Mouse (Mus musculus): Measurements from ENCODE around the gene Ralgapa2.

The Ralgapa2 gene

DNA sequence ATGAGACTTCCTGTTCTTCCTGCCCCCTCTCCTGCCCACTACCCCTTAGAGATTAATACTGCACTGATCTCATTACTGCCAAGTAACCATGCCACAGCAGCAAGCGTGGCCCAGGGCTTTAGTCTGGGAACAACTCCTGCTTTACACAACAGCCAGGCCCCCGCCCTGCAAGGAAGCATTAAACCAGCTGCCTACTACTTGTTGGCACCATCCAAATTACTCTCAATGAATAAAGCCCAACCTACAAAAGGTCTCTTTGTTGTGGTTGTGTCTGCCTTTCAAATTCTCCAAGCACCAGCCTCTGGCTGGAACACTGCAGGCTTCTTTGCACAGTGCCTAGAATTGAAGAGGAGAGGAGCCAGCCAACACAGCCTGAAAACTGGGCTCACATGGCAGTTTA is 164.2 kb downstream of the Ralgapa2 start:
- no peak for DNase-seq

DNA sequence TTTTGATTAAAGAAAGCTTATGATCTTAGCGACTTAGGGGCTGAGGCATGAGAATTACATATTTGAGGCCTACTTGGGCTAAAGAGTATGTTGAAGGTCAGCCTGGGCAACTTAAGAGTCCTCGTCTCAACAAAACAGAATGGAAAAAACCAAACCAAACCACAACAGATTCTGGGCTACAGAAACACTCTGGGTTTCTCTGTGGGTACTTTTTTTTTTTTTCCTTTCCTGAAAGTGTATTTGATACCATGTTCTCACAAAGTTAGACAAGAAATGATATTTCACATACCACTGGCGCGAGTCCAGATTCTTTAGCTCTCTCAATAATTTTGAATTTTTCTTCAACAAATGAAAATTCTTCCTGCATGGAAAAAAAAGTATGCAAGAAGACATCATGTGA is 172.1 kb downstream of the Ralgapa2 start:
- no peak for DNase-seq

DNA sequence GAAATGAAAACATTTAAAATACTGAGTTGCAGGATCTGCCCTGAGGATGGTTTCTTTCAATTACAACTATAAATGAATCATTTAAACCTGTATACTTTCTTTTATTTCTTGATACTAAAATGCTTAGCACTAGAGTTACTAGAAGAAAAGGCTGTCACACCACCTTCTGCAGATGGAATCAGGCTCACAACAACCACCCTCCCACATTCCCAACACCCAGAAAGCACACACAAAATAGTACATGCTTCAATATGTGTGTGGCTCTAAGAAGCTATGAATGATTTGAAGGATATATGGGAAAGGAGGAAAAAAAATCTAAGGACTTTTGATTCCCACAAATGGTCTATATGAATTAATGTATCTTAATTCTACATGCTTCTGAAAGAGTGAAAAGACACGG is 174.6 kb downstream of the Ralgapa2 start:
- DNase-seq = no peak

DNA sequence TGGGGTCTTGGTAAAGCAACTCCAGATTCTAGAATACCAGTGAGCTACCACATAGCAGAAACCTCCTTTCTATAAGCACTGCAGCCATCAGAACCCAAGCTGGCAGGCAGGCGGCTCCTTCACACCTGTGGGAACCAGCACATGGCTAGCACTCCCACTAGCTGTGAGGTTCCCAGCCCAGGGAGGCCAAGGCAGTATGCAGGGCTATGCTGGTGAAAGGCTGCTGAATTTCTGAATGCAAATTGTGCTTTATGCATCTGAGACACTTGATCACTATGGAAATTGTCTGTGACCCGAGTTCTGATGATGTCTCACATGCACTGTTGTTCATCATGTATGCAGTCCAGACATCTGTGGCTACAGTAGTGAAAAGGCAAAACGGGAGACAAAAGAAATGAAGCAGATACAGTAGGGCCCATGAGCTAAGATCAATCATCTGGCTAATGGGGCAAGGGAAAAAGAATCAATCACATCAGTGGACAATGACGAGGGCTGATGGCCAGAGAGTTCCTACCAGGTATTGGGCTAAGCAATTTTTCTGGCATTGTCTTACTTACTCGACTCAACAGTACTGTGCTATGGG is 180.2 kb downstream of the Ralgapa2 start:
- no peak for DNase-seq

DNA sequence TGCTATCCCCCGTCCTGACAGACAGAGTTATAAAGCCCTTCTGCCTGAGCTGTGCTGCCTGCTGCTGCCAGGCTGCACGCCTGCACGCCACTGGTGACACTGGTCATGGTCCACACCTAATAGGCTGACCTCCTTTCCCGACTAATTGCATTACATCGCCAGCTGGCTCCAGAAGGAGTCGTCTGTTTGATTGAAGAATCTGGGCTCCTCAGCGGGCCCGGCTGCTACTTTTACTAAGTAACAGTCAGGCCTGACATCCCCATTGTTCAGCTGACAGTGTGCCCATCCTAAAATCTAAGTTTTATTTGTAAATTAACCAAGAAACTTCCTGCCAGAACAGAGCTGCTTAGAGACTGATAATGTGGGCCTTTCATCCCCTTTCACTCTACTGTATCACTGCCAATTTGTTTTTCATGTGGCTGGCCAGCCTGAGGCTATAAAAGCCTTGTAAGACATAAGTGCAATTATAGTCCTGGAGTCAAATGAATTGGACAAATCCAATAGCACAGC is 181.3 kb downstream of the Ralgapa2 start:
- DNase-seq = no peak

DNA sequence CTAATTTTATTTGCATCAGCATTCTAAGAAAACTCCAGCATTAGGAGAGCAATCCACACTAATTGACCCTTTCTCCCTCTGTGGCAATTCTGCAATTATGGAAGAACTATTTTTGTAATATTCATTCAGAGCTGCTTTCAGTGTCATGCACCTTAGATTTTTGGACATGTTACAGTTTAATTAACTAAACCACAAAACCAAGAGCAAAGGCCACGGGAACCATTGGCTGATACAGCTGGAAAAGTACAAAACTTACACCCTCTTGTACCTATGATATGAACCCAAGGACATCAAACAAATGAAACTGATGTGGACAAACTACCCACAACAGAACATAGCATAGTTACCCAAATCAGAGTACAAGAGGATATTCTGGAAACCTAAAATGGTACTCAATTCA is 182.0 kb downstream of the Ralgapa2 start:
- no peak for DNase-seq

DNA sequence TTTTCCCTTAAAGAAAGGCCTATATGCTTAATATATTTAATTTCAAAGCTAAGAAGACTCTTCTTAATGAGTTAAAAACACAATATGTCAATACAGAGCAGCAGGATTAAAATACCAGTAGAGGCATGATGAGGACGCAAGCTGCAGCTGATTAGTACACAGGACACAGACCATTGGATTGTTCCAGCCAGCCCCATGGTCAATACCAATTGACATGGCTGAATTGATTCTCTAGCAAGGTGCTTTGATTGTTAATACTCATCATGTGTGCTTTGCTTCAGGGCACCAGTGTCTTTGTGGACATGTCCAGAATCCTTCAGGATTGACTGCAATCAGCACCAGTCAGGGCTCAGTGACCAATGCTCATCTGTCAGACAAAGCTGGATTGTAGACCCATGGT is 185.5 kb downstream of the Ralgapa2 start:
- DNase-seq = no peak

DNA sequence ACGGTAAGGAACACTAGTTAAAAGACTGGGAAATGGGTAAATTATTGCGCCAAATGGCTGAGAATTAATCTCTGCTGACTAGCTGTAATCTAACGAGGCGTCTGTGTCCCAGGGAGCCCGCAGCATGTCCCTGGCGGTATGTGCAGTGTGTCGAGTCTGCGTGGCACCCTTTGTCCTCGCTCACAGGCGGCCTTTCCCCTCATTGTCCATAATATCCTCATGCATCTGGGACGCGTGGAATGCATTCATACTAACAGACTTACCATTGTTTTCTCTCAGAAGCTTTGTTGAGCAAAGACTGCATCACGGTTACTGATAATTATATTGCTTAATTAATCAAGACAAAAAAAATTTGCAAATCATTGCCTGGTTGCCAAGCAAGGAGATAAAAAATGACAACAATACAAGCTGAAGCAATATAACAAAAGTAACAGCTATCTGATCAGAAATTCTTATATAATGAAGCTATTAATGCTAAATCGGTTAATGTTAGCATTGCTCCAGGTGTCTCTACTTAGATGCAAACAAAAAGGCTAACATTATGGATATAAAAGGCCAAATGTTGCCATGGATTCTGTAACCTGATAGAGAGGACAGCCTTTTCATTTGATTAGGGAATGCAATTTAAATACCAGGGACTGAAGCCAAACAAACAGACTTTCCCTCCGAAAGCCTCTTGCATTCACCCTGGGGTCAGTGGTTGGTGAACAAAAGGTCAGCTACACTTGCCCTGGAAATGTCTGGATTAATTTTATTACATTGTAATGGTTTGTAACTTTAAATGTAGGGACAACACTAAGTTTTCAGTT is 187.0 kb downstream of the Ralgapa2 start:
- no peak for DNase-seq

DNA sequence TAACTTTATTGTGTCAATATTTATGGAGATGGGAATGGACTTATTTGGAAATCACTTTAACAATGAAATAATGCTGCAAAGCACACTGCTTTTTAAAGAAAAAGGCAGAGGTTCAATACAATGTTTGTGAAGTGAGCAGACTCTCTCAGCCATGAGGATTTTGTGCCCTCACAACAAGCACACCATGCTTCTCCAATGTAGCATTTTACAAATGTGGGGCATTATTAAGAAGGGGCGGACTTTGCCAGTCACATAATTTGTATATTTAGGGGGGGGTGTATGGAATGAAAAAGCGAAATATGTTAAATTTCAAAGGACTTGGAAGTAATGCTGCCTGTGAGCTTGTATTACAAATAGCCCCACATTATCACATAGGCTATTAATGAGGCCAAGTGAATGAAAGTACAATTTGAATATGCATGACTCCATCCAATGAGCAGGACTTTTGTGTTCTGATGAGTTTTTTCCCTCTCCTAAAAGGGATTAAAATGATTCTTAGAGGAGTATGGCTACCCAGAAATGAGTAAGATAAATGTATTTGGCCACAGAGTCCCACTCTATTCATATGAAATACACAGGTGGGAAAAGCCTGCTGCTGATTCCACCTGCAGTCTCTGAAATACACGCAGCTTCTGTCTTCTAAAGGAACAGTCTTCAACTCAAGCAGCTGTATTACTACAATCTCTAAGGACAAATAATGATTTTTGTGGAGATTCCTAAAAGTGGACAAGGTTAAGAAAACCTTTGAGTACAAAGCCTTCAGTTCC is 187.8 kb downstream of the Ralgapa2 start:
- DNase-seq = no peak

DNA sequence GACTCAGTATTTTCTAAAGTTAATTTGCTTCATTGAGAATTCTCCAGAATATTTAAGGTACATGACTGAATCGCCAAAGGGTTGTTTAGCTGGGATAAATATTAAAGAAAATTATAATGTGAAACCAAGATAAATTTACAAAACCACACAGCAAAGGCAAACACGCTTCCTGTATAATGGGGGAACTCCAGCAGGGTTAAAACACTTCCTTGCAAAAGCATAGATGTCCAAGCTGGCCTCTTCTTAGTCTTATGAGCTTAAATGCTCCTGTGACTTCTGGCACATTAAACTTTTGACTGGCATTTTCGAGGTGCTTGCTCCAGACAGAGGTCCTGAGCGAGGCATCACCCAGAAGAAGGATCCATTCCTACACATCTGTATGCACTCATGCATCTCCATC is 188.6 kb downstream of the Ralgapa2 start:
- no peak for DNase-seq

DNA sequence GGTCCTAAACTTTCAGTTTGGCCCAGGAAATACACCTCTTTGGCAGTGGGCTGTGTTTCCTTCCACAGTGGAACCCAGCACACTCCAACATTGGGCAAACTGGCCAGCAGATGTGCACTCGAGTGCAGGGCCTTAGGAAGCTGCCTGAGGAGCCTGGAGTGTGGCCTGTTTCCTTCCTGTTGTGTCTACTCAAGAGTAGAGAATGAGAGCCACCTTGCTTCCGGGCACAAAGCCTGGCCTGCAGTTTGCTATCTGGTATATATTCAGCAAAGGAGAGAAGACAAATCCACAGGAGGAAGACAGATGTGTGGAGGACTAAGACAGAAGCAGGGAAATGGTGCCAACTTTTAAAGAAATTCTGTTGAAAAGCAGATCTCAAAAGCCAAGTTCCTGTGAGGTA is 189.4 kb downstream of the Ralgapa2 start:
- DNase-seq = peak; percentile 4

DNA sequence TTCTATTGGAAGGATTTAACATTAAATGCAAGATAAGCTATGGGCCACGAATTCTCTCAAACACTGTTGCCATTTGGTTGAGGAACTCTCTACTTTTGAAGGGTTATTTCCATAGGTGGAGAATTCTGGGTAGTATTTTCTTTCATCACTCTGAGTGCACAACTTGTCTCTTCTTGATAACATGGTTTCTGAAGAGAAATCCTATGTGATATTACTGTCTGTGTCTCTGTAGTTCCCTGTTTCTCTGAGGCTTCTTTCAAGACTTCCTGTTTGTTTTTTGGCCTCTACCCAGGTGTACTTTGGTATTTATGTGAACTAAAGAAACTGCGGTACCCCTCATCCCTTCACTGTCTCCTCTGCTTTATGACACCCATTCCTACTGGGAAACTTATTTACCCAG is 190.1 kb downstream of the Ralgapa2 start:
- no peak for DNase-seq

DNA sequence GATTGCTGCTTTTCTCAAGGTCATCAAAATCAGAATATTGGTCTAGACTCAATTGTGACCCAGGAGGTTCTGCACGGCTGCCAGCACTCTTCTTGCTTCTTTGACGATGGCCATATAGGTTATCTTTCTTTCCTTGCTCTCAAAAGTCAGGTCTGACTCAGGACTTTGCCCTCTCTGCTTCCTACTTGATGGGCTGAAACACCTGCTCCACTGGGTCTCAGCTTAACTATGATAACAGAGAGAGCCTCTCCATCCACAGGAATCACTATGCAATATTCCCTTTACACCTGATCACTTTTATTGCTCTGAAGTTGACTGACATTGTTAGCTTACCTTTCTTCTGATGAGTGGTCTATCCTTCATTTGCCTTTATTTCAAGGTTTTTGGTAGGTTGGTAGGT is 191.5 kb downstream of the Ralgapa2 start:
- no peak for DNase-seq

DNA sequence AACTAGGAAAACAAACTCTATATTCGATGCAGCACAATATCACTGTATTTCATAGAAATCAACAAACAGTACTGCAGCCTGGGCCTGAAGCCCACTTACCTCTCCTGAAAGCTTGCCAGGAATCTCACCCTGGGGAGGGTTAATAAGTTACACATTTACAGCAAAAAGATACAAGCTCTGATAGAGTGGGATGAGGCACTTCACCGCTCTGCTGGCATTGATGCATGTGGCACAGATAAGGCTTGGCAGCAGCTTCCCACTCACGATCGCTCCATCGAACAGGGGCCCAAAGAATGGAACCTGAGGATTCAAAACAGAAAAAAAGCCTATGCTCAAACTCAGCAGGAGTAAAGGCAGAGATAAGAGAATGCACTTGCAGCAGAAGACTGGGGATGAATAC is 197.4 kb downstream of the Ralgapa2 start:
- DNase-seq = no peak

DNA sequence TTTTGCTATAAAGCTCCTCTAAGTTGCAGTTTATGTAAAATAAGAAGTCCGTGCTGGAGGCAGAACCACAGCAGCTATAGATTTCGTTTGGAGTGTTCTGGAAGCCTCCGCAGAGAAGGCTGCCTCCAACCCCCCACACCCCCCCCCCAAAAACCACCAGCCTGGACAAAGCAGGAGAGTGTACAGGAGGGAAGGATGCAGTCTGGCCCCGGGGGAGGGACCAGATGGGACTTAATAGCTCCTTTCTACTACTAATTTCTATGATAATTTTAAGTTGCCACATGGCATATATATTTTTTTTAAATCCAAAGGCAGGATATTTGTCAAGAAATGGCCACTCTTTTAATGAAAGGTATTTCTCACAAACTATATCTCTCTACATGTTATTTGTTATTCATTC is 198.3 kb downstream of the Ralgapa2 start:
- no peak for DNase-seq

DNA sequence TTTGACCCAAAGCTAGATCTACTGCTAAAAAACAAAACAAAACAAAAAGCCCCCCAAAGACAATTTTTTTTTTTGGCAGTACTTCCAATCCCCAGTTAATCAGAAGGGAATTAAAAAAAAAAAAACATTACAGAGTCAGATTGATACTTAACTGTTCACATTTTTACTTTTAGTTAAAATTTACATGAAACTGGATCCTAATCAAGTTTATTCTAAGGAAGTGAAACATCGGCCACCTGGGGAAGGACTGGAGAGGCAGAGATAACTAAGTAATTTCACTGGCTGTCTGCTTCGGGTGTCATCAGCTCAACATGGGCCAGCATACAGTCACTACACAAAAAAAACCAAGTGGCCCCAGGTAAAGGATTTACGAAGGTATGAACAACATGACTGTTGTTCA is 201.4 kb downstream of the Ralgapa2 start:
- DNase-seq = no peak

DNA sequence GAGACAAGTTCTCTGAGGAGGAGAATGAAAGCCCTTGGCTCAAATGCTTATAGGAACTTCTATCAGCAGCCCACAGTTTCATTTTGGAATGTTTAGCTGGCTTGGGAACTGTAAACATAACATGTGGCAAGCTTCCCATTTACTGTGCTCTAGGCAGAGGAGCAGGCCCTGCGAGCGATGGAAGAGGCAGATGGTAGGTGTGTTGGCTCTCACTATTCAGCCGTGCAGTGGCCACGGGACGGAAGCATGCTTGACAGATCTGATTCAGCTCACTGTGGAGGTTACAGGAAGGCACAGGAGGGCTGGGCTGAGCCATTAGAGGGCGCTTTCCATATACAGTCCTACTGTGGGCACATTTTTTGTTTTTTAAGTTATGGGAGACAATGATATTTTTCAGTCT is 201.9 kb downstream of the Ralgapa2 start:
- DNase-seq = peak; percentile 4

DNA sequence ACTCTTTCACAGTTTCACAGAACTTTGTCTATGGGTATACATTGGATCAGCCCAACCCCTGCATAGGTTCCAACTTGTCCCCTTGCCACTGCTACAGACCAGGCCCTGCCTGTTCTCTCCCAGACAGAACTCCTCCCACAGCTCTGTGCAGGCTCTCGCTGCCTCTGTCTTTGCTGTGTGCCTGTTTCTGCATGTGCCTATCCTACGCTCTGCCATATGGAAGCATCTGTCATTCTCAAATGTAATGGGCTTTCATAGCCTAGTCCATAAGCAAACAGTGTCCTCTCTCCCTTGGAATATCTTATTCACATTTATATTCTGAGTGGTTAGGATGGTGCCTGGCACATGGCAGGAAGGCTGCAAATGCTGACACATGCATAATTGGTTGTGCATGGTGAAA is 202.7 kb downstream of the Ralgapa2 start:
- DNase-seq = no peak

DNA sequence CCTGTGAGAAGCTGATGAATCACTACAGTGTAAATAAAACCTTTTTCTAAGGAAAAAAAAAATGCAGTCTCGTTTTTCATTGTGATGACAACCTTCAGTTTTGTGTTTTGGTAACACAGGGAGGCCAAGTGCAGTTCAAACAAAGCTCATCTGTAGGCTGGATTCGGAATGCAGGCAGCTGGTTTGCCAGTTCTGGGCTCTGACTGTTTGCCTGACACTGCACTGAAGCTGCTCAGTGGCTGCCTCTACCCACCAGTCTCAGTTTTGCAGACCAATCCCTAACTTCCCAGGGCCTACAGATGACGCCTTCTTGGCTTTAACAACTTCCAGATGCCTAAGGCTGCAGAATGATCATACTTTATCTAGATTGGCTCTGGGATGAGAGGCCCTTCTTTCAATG is 205.1 kb downstream of the Ralgapa2 start:
- no peak for DNase-seq

DNA sequence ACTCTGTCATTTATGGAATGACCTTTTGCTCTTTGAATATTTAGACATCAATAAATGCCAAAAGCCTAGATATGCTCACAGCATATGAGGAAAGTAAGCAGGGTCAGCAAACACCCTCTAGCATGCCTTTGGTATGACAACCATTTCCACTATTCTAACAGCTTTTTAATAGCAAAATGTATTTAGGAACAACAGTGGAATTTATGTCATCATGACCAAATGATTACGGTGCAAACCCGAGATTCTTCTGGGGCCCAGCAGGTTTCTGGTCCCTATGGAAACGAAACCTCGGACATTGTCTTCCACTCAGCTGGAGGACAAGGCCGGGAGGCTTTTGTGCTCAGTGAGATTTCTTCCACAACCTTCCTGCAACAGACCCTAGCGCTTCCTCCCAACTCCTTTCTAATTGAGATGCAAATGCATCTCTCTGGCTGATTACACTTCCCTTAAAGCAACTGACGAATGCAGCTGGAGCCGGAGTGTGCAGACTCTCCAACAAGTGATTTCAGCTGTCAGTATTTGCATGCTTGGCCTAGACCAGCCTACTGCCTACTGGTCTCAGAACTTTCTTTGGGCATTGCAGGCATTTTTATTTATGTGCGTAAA is 209.9 kb downstream of the Ralgapa2 start:
- no peak for DNase-seq

DNA sequence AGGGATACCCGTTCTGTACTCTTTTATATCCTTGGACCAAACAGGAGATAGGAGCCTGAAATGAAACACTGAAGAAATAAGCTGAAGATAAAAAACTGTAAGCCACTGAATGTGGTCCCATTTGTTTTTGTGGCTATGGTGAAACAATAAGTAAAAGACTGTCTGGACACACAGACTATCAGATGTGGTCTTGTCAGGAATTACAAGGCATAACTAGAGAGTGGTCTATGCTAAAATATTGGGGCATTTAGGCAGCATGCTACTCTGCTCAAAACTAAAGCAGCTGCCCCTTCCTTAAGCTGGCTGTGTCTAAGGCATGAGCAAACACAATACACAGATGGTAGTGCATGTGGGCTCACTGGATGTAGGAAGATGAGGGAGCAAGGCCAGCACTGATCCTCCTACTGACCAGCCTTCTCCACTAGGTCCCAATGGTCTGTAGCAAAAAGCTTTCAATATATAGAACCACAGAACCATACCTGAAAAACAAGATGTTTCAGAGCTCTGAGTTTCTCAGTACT is 211.6 kb downstream of the Ralgapa2 start:
- no peak for DNase-seq

DNA sequence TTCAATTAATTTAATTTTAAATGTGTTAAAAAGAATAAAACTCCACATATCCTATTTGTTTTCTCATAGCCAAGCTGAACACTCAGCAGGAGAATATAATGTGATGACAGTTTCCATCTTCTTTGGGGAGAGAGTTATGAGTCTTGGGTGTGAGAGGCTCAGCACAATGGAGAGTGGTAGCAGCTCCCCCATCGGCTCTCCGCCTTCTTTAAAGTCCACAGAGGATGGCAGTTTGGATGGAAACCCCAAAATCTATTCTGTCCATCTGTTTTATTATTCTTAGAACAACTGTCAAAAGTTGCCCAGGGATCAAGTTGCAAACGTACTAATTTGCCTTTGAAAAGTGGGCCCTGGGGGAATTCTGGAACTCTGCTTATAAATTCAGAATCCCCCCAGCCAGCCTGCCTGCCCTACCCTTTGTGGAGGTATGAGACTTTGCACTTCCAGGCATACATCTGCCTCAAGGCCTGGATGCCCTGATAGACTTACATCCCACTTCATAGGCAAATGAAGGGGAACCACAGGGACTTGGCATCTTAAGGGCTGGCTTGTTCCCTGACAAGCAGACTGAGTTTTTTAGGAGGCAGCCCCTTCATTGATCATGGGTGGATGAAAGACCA is 212.2 kb downstream of the Ralgapa2 start:
- DNase-seq = no peak

DNA sequence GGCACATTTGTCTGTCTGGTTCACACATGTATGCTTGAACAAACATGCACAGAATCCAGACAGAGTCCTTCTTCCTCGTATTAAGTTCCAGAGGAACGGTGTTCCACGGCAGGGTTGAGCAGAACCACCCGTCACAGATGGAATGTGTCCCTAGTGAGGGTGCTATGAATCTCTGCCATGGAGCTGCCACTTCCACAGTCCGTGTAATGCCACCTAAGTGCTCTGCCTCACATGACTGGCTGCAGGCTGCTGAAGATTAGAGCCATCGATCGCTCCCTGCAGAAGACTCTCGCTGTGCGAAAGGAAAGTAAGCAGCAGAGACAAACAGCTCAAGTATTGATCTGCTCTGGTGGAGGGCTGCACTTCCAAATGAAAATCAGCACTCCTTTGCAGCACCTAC is 218.6 kb downstream of the Ralgapa2 start:
- DNase-seq = no peak
